Mouse (Mus musculus): ENCODE data around the gene Abcg5. TPM values are rescaled to one million over a fixed set of nuclear protein-coding genes. Genes with fewer than 3 reads are reported as not detected.

The Abcg5 gene
- total and polyA plus RNA-seq, 3 experiments = not detected

DNA sequence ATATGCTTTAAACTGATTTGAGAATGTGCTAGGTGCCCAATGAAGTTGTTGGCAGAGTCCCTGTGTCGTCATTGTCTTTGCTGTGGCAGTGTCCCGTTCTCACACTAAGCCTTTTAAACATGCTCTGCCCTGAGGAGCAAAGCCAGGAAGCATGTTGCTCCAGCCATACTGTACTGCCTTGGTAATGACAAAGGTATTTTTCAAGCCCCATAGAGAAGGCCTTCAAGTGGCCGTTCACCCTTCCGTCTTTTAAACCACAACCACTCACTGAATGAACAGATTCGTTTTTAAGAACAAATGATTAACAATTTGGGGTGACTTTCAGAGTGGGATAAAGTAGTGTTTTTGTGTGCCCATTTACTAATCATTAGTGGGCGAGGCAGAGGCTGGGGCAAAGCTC, 61.6 kb downstream of the Abcg5 start:
- no peak for DNase-seq (ENCODE audit: extremely low read depth)
- no peaks in the 10 kb centered on the region for H3K79me2 ChIP-seq (replicated peaks; ENCODE audit: control insufficient read depth, extremely low read depth, insufficient read depth, poor library complexity, severe bottlenecking)
- peaks cover 7 to 33% of the 10 kb centered on the region in 2 experiments for H3K4me1 ChIP-seq (ENCODE audit: control insufficient read depth in 1 of 2, insufficient read depth in 2 of 2)
- H3K4me3 ChIP-seq (replicated peaks in 1 of 3; ENCODE audit: low read depth in 2 of 3, low read length in 2 of 3, poor library complexity in 1 of 3) = no peak overlapping the region
- TF ChIP-seq CHD2 (IDR thresholded peaks at IDR 0.05; ENCODE audit: low read length) (no peak), TCF12 (IDR thresholded peaks at IDR 0.05; ENCODE audit: low read depth, low read length) (no peak), ELF1 (IDR thresholded peaks at IDR 0.05; ENCODE audit: low read depth, low read length) (no peak), IRF4 (IDR thresholded peaks at IDR 0.05; ENCODE audit: low read depth, low read length) (no peak), ZKSCAN1 (IDR thresholded peaks at IDR 0.05; ENCODE audit: borderline replicate concordance, low read depth, low read length) (no peak), NRF1 (IDR thresholded peaks at IDR 0.05; ENCODE audit: low read depth, low read length) (no peak), MAZ (IDR thresholded peaks at IDR 0.05; ENCODE audit: low read depth, low read length) (no peak), SIN3A (IDR thresholded peaks at IDR 0.05; ENCODE audit: low read length) (no peak)
- dilution Hi-C loops (cut with MboI; ENCODE audit: extremely low pct_ligation_motif_present, extremely low pct_unique_long_range_greater_than_20kb, low sequenced_read_pairs) = no loop called here
- in situ Hi-C loops (cut with MboI; ENCODE audit: low pct_ligation_motif_present, low pct_unique_long_range_greater_than_20kb, low sequenced_read_pairs) = no loop called here
- H3K27me3 ChIP-seq (replicated peaks) = no peaks in the 10 kb centered on the region
- no peak overlapping the region for H3K4me2 ChIP-seq (ENCODE audit: insufficient read depth, low read depth, poor library complexity, severe bottlenecking)
- no peaks in the 10 kb centered on the region for H3K36me3 ChIP-seq (replicated peaks in 1 of 2; ENCODE audit: control insufficient read depth in 1 of 2, insufficient read depth in 1 of 2, low read length in 1 of 2)
- no peak overlapping the region for H3K9ac ChIP-seq (ENCODE audit: insufficient read depth, low read depth)
- H3K9me3 ChIP-seq (replicated peaks; ENCODE audit: low read length) = peaks cover 7% of the 10 kb centered on the region
- H3K27ac ChIP-seq (ENCODE audit: insufficient read depth, low read depth) = no peak overlapping the region

DNA sequence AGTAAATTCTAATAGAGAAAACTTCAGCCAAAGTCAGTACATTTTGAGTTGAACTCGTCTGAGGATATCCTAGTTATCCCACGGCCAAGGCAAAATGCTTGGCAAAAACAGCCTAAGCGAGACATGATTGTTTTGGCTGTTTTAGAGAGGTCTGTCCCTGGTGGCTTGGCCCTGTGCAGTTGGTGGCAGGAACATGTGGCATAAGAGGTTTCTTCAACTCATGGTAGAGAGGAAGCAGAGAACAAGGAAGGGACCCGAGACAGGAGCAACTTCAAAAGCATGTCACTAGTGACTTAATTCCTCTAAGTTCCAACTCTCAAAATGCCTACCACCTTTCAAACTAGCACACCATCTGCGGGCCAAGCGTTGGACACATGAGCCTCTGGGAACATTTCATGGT, 62.2 kb downstream of the Abcg5 start:
- dilution Hi-C loops (cut with MboI; ENCODE audit: extremely low pct_ligation_motif_present, extremely low pct_unique_long_range_greater_than_20kb, low sequenced_read_pairs) = no loop called here
- no peak for DNase-seq (ENCODE audit: extremely low read depth)
- Histone ChIP-seq H3K4me3 (replicated peaks in 1 of 3; ENCODE audit: low read depth in 2 of 3, low read length in 2 of 3, poor library complexity in 1 of 3) (no peak overlapping the region), H3K36me3 (replicated peaks in 1 of 2; ENCODE audit: control insufficient read depth in 1 of 2, insufficient read depth in 1 of 2, low read length in 1 of 2) (no peaks in the 10 kb centered on the region), H3K27me3 (replicated peaks) (no peaks in the 10 kb centered on the region), H3K9ac (ENCODE audit: insufficient read depth, low read depth) (no peak overlapping the region), H3K27ac (ENCODE audit: insufficient read depth, low read depth) (no peak overlapping the region), H3K4me2 (ENCODE audit: insufficient read depth, low read depth, poor library complexity, severe bottlenecking) (no peak overlapping the region), H3K4me1 (ENCODE audit: control insufficient read depth in 1 of 2, insufficient read depth in 2 of 2) (peaks cover 7 to 38% of the 10 kb centered on the region in 2 experiments), H3K9me3 (replicated peaks; ENCODE audit: low read length) (peaks cover 7% of the 10 kb centered on the region), H3K79me2 (replicated peaks; ENCODE audit: control insufficient read depth, extremely low read depth, insufficient read depth, poor library complexity, severe bottlenecking) (no peaks in the 10 kb centered on the region)
- TF ChIP-seq NRF1 (IDR thresholded peaks at IDR 0.05; ENCODE audit: low read depth, low read length) (no peak), ZKSCAN1 (IDR thresholded peaks at IDR 0.05; ENCODE audit: borderline replicate concordance, low read depth, low read length) (no peak), ZMIZ1 (IDR thresholded peaks at IDR 0.05; ENCODE audit: low read depth, low read length) (no peak), KAT2A (IDR thresholded peaks at IDR 0.05; ENCODE audit: insufficient replicate concordance, low read length) (no peak), IRF4 (IDR thresholded peaks at IDR 0.05; ENCODE audit: low read depth, low read length) (no peak)
- in situ Hi-C loops (cut with MboI; ENCODE audit: low pct_ligation_motif_present, low pct_unique_long_range_greater_than_20kb, low sequenced_read_pairs) = no loop called here

DNA sequence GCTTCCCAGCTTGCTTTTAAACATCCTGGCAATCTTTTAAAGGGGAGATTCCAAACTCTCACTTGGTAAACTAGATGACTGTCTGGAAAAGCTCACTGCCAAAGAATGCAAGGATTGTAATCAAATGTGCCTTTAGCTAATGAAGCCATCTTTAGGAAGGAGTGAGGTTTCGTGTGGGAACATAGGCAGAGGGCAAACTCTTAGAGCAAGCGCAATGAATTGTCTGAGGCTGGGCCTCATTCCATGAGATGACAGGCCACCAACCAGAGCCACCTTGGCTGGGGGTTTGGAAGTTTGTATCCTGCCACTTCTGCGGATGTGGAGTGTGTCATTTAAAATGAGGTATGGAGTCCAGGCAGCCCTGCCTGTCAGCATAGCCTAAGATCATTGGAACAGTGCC, 62.7 kb downstream of the Abcg5 start:
- H3K79me2 ChIP-seq (replicated peaks; ENCODE audit: control insufficient read depth, extremely low read depth, insufficient read depth, poor library complexity, severe bottlenecking) = no peaks in the 10 kb centered on the region
- peaks cover 7 to 38% of the 10 kb centered on the region in 2 experiments for H3K4me1 ChIP-seq (ENCODE audit: control insufficient read depth in 1 of 2, insufficient read depth in 2 of 2)
- H3K27ac ChIP-seq (ENCODE audit: insufficient read depth, low read depth) = no peak overlapping the region
- H3K4me2 ChIP-seq (ENCODE audit: insufficient read depth, low read depth, poor library complexity, severe bottlenecking) = no peak overlapping the region
- no peak for DNase-seq (ENCODE audit: extremely low read depth)
- in situ Hi-C loops (cut with MboI; ENCODE audit: low pct_ligation_motif_present, low pct_unique_long_range_greater_than_20kb, low sequenced_read_pairs) = no loop called here
- dilution Hi-C loops (cut with MboI; ENCODE audit: extremely low pct_ligation_motif_present, extremely low pct_unique_long_range_greater_than_20kb, low sequenced_read_pairs) = no loop called here
- H3K36me3 ChIP-seq (replicated peaks in 1 of 2; ENCODE audit: control insufficient read depth in 1 of 2, insufficient read depth in 1 of 2, low read length in 1 of 2) = no peaks in the 10 kb centered on the region
- H3K4me3 ChIP-seq (replicated peaks in 1 of 3; ENCODE audit: low read depth in 2 of 3, low read length in 2 of 3, poor library complexity in 1 of 3) = no peak overlapping the region
- H3K9me3 ChIP-seq (replicated peaks; ENCODE audit: low read length) = peaks cover 7% of the 10 kb centered on the region
- TF ChIP-seq NELFE (IDR thresholded peaks at IDR 0.05; ENCODE audit: low read depth, low read length) (no peak), HCFC1 (IDR thresholded peaks at IDR 0.05; ENCODE audit: low read depth, low read length) (no peak), USF1 (IDR thresholded peaks at IDR 0.05; ENCODE audit: low read depth, low read length) (no peak), MYC (IDR thresholded peaks at IDR 0.05; ENCODE audit: low read depth, low read length) (no peak), MEF2A (IDR thresholded peaks at IDR 0.05; ENCODE audit: borderline replicate concordance, low read depth, low read length) (no peak), CHD2 (IDR thresholded peaks at IDR 0.05; ENCODE audit: low read length) (no peak), GABPA (IDR thresholded peaks at IDR 0.05; ENCODE audit: insufficient replicate concordance, low read depth, low read length) (no peak), RCOR1 (conservative IDR thresholded peaks at IDR 0.05; ENCODE audit: low read depth, low read length) (no peak), ZNF384 (IDR thresholded peaks at IDR 0.05; ENCODE audit: low read depth, low read length) (no peak), KAT2A (IDR thresholded peaks at IDR 0.05; ENCODE audit: insufficient replicate concordance, low read length) (no peak)
- H3K9ac ChIP-seq (ENCODE audit: insufficient read depth, low read depth) = no peak overlapping the region
- no peaks in the 10 kb centered on the region for H3K27me3 ChIP-seq (replicated peaks)
